Mouse (Mus musculus) hindbrain, embryonic 13.5 days (tissue): ENCODE data around the gene Neurod2. TPM values are rescaled to one million over a fixed set of nuclear protein-coding genes. Genes with fewer than 3 reads are reported as not detected.

Source experiments
- ATAC-seq: fragments of 200-750 bp; cut with Nextera tagmentation; 2 replicates; pipeline ENCODE4 v1.8.0; 2017; ENCODE audit warnings: moderate TSS enrichment; ENCODE audit not compliant: low FRiP score
- H3K27ac ChIP-seq: fragments of 300-500 bp; sonication (generic); 2 replicates; pipeline ENCODE4 v1.5.1; 2015; ENCODE audit warnings: inconsistent platforms, mild to moderate bottlenecking, moderate library complexity
- H3K27me3 ChIP-seq: fragments of 300-500 bp; sonication (generic); 2 replicates; pipeline ENCODE4 v1.6.1; 2015; ENCODE audit warnings: mild to moderate bottlenecking, inconsistent platforms
- H3K36me3 ChIP-seq: fragments of 300-500 bp; sonication (generic); 2 replicates; pipeline ENCODE4 v1.6.1; 2015; ENCODE audit warnings: mild to moderate bottlenecking, inconsistent platforms
- H3K4me1 ChIP-seq: fragments of 300-500 bp; sonication (generic); replicated peaks from 2 replicates; pipeline ENCODE4 v1.6.1; 2015; ENCODE audit warnings: inconsistent platforms
- H3K4me2 ChIP-seq: fragments of 300-500 bp; sonication (generic); 2 replicates; pipeline ENCODE4 v1.6.1; 2015; ENCODE audit warnings: inconsistent platforms, mild to moderate bottlenecking, moderate library complexity
- H3K4me3 ChIP-seq: fragments of 300-500 bp; sonication (generic); 2 replicates; pipeline ENCODE4 v1.5.1; 2015; ENCODE audit warnings: mild to moderate bottlenecking, inconsistent platforms
- H3K9ac ChIP-seq: fragments of 300-500 bp; sonication (generic); 2 replicates; pipeline ENCODE4 v1.6.1; 2015; ENCODE audit warnings: mild to moderate bottlenecking, inconsistent platforms
- H3K9me3 ChIP-seq: fragments of 300-500 bp; sonication (generic); 2 replicates; pipeline ENCODE4 v1.6.1; 2016; ENCODE audit warnings: inconsistent platforms
- WGBS: fragments of 180-500 bp; shearing (Covaris S2); methylation state at CpG from one replicate; pipeline ENCODE4 v1.1.7; 2015; 5-methylcytosine and 5-hydroxymethylcytosine counted together
- polyA plus RNA-seq: library from polyadenylated mRNA; unstranded; fragments of >200 nt; fragmentation: Nextera tagmentation; extraction: Ambion mirVana; gene quantifications from 2 replicates; pipeline ENCODE4 v1.2.1, GENCODE M21; 2015

Gene Neurod2
- polyA plus RNA-seq, 1 experiment from 2014 or later: 30.7 TPM

DNA sequence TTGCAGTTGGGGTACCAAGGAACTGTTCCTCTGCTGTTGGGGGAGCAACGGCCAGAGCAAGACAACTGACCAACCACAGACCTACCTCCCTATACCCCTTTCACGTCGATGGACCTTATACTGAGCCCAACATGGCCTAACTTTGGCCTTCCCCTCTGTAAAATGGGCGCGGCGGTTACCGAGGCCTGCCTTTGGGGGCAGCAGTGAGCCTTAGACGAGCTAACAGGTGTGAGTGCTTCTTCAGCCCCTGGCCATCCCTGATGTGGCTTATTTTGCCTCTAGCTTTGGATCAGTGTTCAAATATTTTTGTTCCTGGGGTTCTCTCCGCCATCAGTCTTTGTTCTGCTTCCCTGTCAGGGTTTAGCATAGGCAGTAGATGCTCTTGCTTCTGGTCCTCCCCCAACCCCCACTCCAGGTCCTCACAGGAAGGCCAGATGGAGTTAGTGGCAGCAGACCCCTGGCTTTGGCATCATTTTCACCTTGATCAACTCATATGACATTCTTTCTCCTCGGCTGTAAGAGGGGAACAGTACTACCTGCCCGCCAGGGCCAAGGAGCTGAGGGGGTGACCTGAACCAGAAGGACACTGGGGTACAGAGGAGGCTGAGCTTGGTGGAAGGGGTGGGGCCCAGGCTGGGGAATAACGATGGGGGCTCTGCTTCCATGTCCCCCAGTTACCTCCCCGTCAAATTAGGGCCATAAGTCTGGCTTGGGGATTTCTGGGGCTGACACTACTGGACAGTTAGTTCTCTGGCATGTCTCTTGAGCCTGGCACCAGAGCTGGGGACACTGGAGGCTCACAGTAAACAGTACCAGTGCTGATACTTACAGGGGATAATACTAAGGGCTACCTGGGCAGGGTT is 7.0 kb upstream of the Neurod2 start:
- H3K9ac ChIP-seq: no peak overlapping the region
- H3K36me3 ChIP-seq: no peaks in the 10 kb centered on the region
- no peak overlapping the region for H3K4me3 ChIP-seq
- H3K4me2 ChIP-seq: no peak overlapping the region
- peaks cover 98% of the 10 kb centered on the region for H3K27me3 ChIP-seq
- H3K9me3 ChIP-seq: no peaks in the 10 kb centered on the region
- no peak for ATAC-seq
- peaks cover 54% of the 10 kb centered on the region for H3K4me1 ChIP-seq
- 21% methylated on average over 13 of the region's 13 CpGs for WGBS
- no peak overlapping the region for H3K27ac ChIP-seq

GRCm38 (mm10) chr11:98335250-98335649 is 5.8 kb upstream of the Neurod2 start:
- Histone ChIP-seq H3K27ac (no peak overlapping the region), H3K9me3 (no peaks in the 10 kb centered on the region), H3K4me1 (peaks cover 57% of the 10 kb centered on the region), H3K4me3 (no peak overlapping the region), H3K4me2 (no peak overlapping the region), H3K36me3 (no peaks in the 10 kb centered on the region), H3K27me3 (peaks cover 99% of the 10 kb centered on the region), H3K9ac (no peak overlapping the region)
- ATAC-seq: no peak
- WGBS: 6% methylated on average over 9 of the region's 9 CpGs

GRCm38 (mm10) chr11:98333981-98334741 is 4.7 kb upstream of the Neurod2 start:
- WGBS: 2% methylated on average over 38 of the region's 41 CpGs
- peak; percentile 41; the same call in 1 of the 2 replicates for ATAC-seq
- H3K9ac ChIP-seq: peak overlapping the region; percentile 68

GRCm38 (mm10) chr11:98333263-98333696 is 3.8 kb upstream of the Neurod2 start:
- no peak for ATAC-seq
- H3K4me3 ChIP-seq: no peak overlapping the region
- peak overlapping the region; percentile 83 for H3K27ac ChIP-seq
- H3K4me2 ChIP-seq: no peak overlapping the region
- peaks cover 99% of the 10 kb centered on the region for H3K27me3 ChIP-seq
- no peaks in the 10 kb centered on the region for H3K9me3 ChIP-seq
- H3K9ac ChIP-seq: no peak overlapping the region
- H3K36me3 ChIP-seq: no peaks in the 10 kb centered on the region
- peaks cover 42% of the 10 kb centered on the region for H3K4me1 ChIP-seq
- WGBS: 70% methylated on average over 10 of the region's 10 CpGs

More at GRCm38 (mm10) chr11:98333981-98334741, 4.7 kb upstream of the Neurod2 start:
- H3K27ac ChIP-seq: peak overlapping the region; percentile 83
- peaks cover 46% of the 10 kb centered on the region for H3K4me1 ChIP-seq
- H3K4me2 ChIP-seq: peak overlapping the region; percentile 56
- no peaks in the 10 kb centered on the region for H3K36me3 ChIP-seq
- H3K4me3 ChIP-seq: peak overlapping the region; percentile 31
- H3K9me3 ChIP-seq: no peaks in the 10 kb centered on the region
- peaks cover 99% of the 10 kb centered on the region for H3K27me3 ChIP-seq

DNA sequence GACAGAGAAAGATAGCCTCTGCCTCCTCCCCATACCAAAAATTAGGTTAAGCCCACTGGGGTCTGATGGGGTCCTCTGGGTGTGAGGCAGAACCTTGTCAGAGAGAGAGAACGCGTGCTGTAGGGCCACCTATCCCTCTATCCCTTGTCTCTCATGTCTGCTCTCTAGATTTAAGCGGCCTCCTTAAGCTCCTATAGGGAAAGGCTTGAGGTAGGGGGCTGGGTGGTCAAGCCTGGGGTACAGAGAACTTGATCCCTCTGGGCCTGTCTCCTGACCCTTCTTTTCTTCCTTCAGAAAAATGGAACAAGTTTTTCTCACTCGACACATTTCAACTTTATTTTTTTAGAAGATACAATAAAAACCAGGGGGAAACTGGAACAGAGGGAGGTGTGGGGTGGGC is 3.4 kb upstream of the Neurod2 start:
- Histone ChIP-seq H3K27me3 (peaks cover 99% of the 10 kb centered on the region), H3K9me3 (no peaks in the 10 kb centered on the region), H3K27ac (peak overlapping the region; percentile 83; the same call in 1 of the 2 replicates), H3K4me1 (peaks cover 44% of the 10 kb centered on the region), H3K36me3 (no peaks in the 10 kb centered on the region), H3K4me2 (no peak overlapping the region), H3K4me3 (no peak overlapping the region), H3K9ac (no peak overlapping the region)
- no peak for ATAC-seq
- WGBS: 82% methylated on average over 4 of the region's 4 CpGs

DNA sequence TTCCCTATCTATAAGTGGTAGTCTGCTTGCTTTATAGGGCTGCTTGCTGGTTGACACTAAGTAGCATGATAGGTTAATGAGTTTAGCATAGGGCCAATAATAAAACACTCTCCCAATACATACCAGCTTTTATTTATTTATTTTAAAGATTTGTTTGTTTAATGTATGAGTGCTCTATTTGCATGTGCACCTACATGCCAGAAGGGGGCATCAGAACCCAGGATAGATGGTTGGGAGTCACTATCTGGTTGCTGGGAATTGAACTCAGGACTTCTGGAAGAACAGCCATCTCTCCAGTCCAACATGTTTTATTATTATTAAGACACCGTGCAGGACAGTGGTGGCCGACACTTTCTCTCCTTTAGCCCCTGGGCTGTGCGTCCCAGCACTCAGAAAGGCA is 2.7 kb upstream of the Neurod2 start:
- Histone ChIP-seq H3K4me3 (no peak overlapping the region), H3K4me2 (no peak overlapping the region), H3K27me3 (peaks cover 99% of the 10 kb centered on the region), H3K9ac (no peak overlapping the region), H3K27ac (no peak overlapping the region), H3K9me3 (no peaks in the 10 kb centered on the region), H3K36me3 (no peaks in the 10 kb centered on the region), H3K4me1 (peaks cover 50% of the 10 kb centered on the region)
- WGBS: 84% methylated on average over 3 of the region's 3 CpGs
- ATAC-seq: no peak

DNA sequence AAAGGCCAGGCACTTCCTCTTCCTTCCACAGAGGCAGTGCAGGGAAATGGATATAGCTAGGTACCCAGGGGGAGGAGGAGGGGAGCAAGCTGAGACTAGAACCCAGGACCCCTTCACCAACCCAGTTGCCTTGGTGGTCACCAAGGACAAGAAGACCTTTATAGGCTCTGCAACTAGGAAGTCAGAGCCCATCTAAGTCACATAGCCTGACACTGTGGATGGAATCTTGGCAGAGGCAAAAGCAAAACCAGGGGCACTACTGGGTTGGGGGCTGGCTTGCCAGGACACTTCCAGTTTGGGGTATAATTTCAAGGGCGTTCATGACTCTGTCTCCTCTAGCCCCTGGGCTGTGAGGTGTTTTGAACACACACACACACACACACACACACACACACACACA is 2.0 kb upstream of the Neurod2 start:
- Histone ChIP-seq H3K9ac (no peak overlapping the region), H3K4me3 (no peak overlapping the region), H3K27ac (no peak overlapping the region), H3K27me3 (peaks cover 99% of the 10 kb centered on the region), H3K36me3 (no peaks in the 10 kb centered on the region), H3K4me1 (peaks cover 56% of the 10 kb centered on the region), H3K4me2 (no peak overlapping the region), H3K9me3 (no peaks in the 10 kb centered on the region)
- ATAC-seq: no peak
- WGBS: 89% methylated on average over 1 of the region's 1 CpGs

DNA sequence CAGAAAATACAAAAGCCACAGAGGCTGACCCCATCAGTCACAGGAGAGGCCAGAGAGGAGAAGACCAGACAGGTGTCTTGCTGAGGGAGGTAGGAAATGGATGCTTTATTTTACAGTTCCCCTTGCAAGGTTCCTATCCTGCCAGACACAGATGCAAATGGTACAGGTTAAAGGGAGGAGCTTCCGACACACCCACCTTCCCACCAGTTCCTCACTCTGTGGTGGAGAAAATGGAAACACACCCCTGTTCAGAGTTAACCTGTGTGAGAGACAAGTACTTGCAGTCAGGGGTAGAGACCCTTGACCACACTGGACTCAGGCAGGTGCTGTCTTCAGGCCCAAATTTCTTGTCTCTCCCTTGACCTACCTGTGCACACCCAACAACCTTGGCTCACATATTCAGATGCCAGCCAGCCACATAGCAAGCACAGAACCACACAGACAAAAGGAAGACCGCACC is 1.3 kb upstream of the Neurod2 start:
- 74% methylated on average over 2 of the region's 2 CpGs for WGBS
- no peak overlapping the region for H3K4me3 ChIP-seq
- H3K9ac ChIP-seq: no peak overlapping the region
- H3K27ac ChIP-seq: peak overlapping the region; percentile 92
- H3K4me2 ChIP-seq: no peak overlapping the region
- no peaks in the 10 kb centered on the region for H3K9me3 ChIP-seq
- peaks cover 56% of the 10 kb centered on the region for H3K4me1 ChIP-seq
- no peaks in the 10 kb centered on the region for H3K36me3 ChIP-seq
- peaks cover 98% of the 10 kb centered on the region for H3K27me3 ChIP-seq
- no peak for ATAC-seq

DNA sequence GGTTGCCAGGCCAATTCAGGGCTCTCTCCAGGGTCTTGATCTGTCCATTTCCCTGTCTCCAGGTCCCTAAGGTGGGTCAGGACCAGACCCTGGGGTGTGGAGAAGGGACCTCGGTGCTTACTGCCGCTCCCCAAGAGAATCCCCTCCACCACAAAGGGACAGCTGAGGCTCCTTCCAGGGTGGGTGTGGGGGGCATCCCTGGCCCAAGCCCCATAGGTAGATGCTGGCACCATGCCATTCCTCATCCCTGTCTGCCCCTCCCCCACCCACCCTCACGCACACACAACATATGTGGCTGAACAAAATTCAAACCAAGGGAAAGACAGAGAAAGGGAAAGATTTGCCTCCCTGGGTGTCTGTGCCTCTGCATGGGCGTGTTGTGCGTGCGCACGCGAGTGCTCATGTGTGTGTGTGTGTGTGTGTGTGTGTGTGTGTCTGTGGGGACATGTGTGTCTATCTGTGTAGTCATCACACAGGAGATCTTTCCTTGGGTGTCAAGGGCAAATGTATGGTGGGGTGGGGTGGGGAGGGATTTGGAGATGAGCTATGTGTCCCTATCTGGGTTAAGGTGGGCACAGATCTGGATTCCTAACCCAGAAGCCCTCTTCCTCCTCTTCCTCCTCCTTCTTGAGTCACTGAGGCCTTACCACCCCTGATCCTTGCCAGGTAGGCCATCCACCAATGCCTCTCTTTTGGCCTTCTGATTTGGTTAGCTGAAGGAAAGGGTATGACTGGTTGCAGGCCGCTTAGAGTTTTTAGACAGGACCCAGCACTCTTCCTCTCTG is 704 bp upstream of the Neurod2 start:
- Histone ChIP-seq H3K4me2 (peak overlapping the region; percentile 27; the same call in 1 of the 2 replicates), H3K9me3 (no peaks in the 10 kb centered on the region), H3K4me3 (0 out of 2 replicates have a peak overlapping the region, but pooled peaks have one; percentile 4), H3K36me3 (no peaks in the 10 kb centered on the region), H3K27ac (peak overlapping the region; percentile 92), H3K27me3 (peaks cover 98% of the 10 kb centered on the region), H3K9ac (no peak overlapping the region), H3K4me1 (peaks cover 51% of the 10 kb centered on the region)
- peak; percentile 33; the same call in 1 of the 2 replicates for ATAC-seq
- WGBS: 31% methylated on average over 9 of the region's 9 CpGs

- H3K4me1 ChIP-seq: peaks cover 35% of the 10 kb centered on the region
- H3K9me3 ChIP-seq: no peaks in the 10 kb centered on the region
- WGBS: under 1% methylated on average over 43 of the region's 56 CpGs
- peaks cover 98% of the 10 kb centered on the region for H3K27me3 ChIP-seq
- ATAC-seq: no peak
- peak overlapping the region; percentile 92 for H3K27ac ChIP-seq
- peak overlapping the region; percentile 73 for H3K9ac ChIP-seq
- peak overlapping the region; percentile 51 for H3K4me2 ChIP-seq
- peak overlapping the region; percentile 45 for H3K4me3 ChIP-seq
- H3K36me3 ChIP-seq: no peaks in the 10 kb centered on the region
Measured at GRCm38 (mm10) chr11:98328371-98329069, 928 bp downstream of the Neurod2 start.

GRCm38 (mm10) chr11:98328031-98328370 is 1.4 kb downstream of the Neurod2 start:
- Histone ChIP-seq H3K27me3 (peaks cover 98% of the 10 kb centered on the region), H3K4me3 (peak overlapping the region; percentile 45), H3K9me3 (no peaks in the 10 kb centered on the region), H3K36me3 (no peaks in the 10 kb centered on the region), H3K9ac (peak overlapping the region; percentile 73), H3K4me2 (peak overlapping the region; percentile 51), H3K27ac (peak overlapping the region; percentile 92), H3K4me1 (peaks cover 30% of the 10 kb centered on the region)
- no peak for ATAC-seq
- under 1% methylated on average over 35 of the region's 35 CpGs for WGBS
